Mouse (Mus musculus) limb, embryonic 14.5 days (tissue): Measurements from ENCODE around the gene Klf6. TPM values are rescaled to one million over a fixed set of nuclear protein-coding genes. Genes with fewer than 3 reads are reported as not detected.

ENCODE experiments used
- ATAC-seq: fragments of 200-750 bp; cut with Nextera tagmentation; 2 replicates; pipeline ENCODE4 v1.8.0; 2017; ENCODE audit warnings: low read depth, moderate number of reproducible peaks, moderate TSS enrichment; ENCODE audit not compliant: low FRiP score
- DNase-seq: peaks from one replicate; pipeline ENCODE4 v3.0.0-alpha.2; 2015; ENCODE audit warnings: low spot score
- H3K27ac ChIP-seq: fragments of 300-500 bp; sonication (generic); replicated peaks from 2 replicates; pipeline ENCODE4 v1.5.1; 2014; ENCODE audit warnings: low read depth, mild to moderate bottlenecking, low read length, moderate library complexity, mixed read lengths
- H3K27me3 ChIP-seq: fragments of 300-500 bp; sonication (generic); 2 replicates; pipeline ENCODE4 v1.6.1; 2014; ENCODE audit warnings: low read length, mixed read lengths; ENCODE audit not compliant: control insufficient read depth, insufficient read depth
- H3K36me3 ChIP-seq: fragments of 300-500 bp; sonication (generic); 2 replicates; pipeline ENCODE4 v1.6.1; 2014; ENCODE audit warnings: mild to moderate bottlenecking, low read length, moderate library complexity, mixed read lengths; ENCODE audit not compliant: control insufficient read depth, insufficient read depth
- H3K4me1 ChIP-seq: fragments of 300-500 bp; sonication (generic); 2 replicates; pipeline ENCODE4 v1.6.1; 2014; ENCODE audit warnings: antibody characterized with exemption, low read length, mixed read lengths; ENCODE audit not compliant: control insufficient read depth, insufficient read depth
- H3K4me2 ChIP-seq: fragments of 300-500 bp; sonication (generic); replicated peaks from 2 replicates; pipeline ENCODE4 v1.6.1; 2014; ENCODE audit warnings: low read depth, mild to moderate bottlenecking, low read length, moderate library complexity; ENCODE audit not compliant: severe bottlenecking
- H3K4me3 ChIP-seq: fragments of 300-500 bp; sonication (generic); replicated peaks from 2 replicates; pipeline ENCODE4 v1.5.1; 2014; ENCODE audit warnings: low read length
- H3K9ac ChIP-seq: fragments of 300-500 bp; sonication (generic); 2 replicates; pipeline ENCODE4 v1.6.1; 2014; ENCODE audit warnings: mild to moderate bottlenecking, low read depth, low read length, moderate library complexity; ENCODE audit not compliant: severe bottlenecking
- H3K9me3 ChIP-seq: fragments of 300-500 bp; sonication (generic); 2 replicates; pipeline ENCODE4 v1.6.1; 2016; ENCODE audit warnings: low read length; ENCODE audit not compliant: control insufficient read depth
- POLR2A ChIP-seq: fragments of 200-500 bp; IDR thresholded peaks from 2 replicates; pipeline ENCODE4 v1.8.0; 2012; ENCODE audit warnings: inconsistent platforms, mild to moderate bottlenecking, moderate library complexity, borderline replicate concordance; ENCODE audit not compliant: insufficient read depth, insufficient read length; ENCODE audit errors: extremely low read depth
- WGBS: fragments of 180-500 bp; shearing (Covaris S2); extraction: QIAGEN DNeasy Blood & Tissue Kit; methylation state at CpG from one replicate; pipeline ENCODE4 v1.1.7; 2014; 5-methylcytosine and 5-hydroxymethylcytosine counted together
- microRNA-seq: library from miRNA; unstranded; fragments of <30 nt; microRNA quantifications from one replicate; pipeline ENCODE4, GENCODE M21; 2016
- polyA plus RNA-seq, 2 experiments: library from polyadenylated mRNA; depleted of rRNA in 1 of 2; stranded (reverse) in 1 of 2; unstranded in 1 of 2; fragments of >200 nt; fragmentation: Nextera tagmentation in 1 of 2; extraction: Ambion mirVana in 1 of 2; gene quantifications; 2 replicates each; pipeline versions ENCODE4 v1.2.1 to v1.2.3; 2012 to 2014

Gene Klf6
- polyA plus RNA-seq, 2 experiments, result 24.7 to 79.1 TPM

DNA sequence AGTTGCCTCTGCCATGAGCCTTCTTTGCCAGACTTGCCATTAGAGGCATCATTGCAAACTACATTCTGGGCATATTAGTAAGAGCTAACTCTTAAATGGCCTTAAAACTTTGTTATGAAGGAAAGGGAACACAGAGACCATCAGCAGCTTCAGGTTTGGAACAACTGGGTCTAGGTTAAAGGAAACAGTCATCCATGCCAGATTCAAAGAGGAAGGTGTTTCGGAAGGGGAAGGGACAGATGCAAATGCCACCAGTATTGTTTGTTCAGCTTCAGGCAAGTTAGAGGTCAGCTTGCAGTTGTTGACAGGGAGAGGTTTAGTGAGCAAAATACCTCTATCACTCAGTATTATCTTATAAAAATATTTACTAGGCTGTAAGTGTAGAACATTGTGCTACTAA, 37.7 kb downstream of the Klf6 start:
- 100% methylated on average over 1 of the region's 1 CpGs for WGBS
- TF ChIP-seq POLR2A, result no peak

DNA sequence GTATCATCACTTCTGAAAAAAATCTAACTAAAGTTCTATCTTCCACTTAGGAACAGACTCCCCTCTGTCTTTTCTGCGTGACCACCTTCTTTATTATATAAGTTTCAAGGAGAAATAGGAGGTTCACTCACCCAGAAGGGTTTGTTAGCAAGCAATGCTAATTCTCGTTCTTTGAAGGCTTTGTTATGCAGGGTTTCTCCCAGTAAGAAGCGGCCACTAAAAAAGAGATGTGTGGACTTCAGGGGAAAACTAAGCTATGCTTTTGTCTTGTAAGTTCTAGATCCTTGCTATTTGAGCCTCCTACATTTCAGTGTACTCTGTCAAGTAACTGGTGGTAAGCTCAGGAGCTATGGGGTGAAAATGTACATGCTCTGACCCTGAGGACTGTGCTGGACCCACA, 38.4 kb downstream of the Klf6 start:
- H3K36me3 ChIP-seq, result no peaks in the 10 kb centered on the region
- no peak for TF ChIP-seq POLR2A
- H3K27me3 ChIP-seq, result no peaks in the 10 kb centered on the region
- 68% methylated on average over 3 of the region's 3 CpGs for WGBS
- H3K4me1 ChIP-seq, result no peaks in the 10 kb centered on the region
- no peak overlapping the region for H3K4me3 ChIP-seq
- no peak overlapping the region for H3K4me2 ChIP-seq
- H3K9me3 ChIP-seq, result no peaks in the 10 kb centered on the region
- no peak overlapping the region for H3K27ac ChIP-seq
- no peak for ATAC-seq
- no peak overlapping the region for H3K9ac ChIP-seq
- DNase-seq, result no peak

More for the DNA sequence above, 37.7 kb downstream of the Klf6 start:
- Histone ChIP-seq H3K36me3 (no peaks in the 10 kb centered on the region), H3K4me3 (no peak overlapping the region), H3K9me3 (no peaks in the 10 kb centered on the region), H3K9ac (no peak overlapping the region), H3K4me1 (no peaks in the 10 kb centered on the region), H3K27ac (no peak overlapping the region), H3K27me3 (no peaks in the 10 kb centered on the region), H3K4me2 (no peak overlapping the region)
- ATAC-seq (no peak), DNase-seq (no peak)

DNA sequence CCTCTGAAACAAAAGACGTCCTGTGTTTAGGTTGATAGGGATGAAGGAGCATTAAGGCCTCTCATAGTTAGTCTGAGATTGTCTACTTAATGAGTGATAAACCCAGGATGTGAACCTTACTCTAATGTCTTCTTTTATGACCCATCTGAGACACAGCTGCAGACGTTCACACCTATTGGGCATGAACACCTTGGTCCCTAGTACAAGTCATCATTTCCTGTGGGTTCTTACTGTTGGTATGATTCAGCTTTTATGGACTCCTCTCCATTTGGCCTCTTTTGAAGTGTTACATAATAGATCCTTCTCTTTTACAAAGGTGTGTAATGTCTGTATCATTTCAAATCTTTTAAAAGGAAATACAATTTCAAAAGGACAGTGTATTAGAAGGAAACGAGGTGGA, 51.9 kb downstream of the Klf6 start:
- TF ChIP-seq POLR2A, result no peak
- Histone ChIP-seq H3K4me1 (no peaks in the 10 kb centered on the region), H3K27me3 (no peaks in the 10 kb centered on the region), H3K36me3 (no peaks in the 10 kb centered on the region), H3K27ac (no peak overlapping the region), H3K4me3 (no peak overlapping the region), H3K4me2 (no peak overlapping the region), H3K9ac (no peak overlapping the region), H3K9me3 (no peaks in the 10 kb centered on the region)
- ATAC-seq, result no peak
- WGBS, result 56% methylated on average over 3 of the region's 3 CpGs
- DNase-seq, result no peak

DNA sequence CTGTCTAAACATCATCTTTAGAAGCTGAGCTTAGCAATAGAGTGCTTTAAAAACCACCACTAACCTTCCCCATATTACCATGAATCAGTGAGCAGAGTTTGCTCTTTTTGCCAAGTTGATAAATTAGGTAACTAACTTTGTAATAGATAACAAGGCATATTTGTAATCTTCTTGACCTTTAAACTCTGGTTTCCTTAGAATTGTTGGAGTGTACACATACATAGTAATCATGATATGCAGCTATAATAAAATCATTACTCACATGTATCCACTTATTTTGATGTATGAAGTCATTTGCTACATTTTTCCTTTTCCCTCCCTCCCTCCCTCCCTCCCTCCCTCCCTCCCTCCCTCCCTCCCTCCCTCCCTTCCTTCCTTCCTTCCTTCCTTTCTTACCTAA, 56.1 kb downstream of the Klf6 start:
- no peak overlapping the region for H3K27ac ChIP-seq
- no peaks in the 10 kb centered on the region for H3K4me1 ChIP-seq
- no peak for TF ChIP-seq POLR2A
- H3K9me3 ChIP-seq, result no peaks in the 10 kb centered on the region
- H3K4me2 ChIP-seq, result no peak overlapping the region
- no peak for ATAC-seq
- H3K4me3 ChIP-seq, result no peak overlapping the region
- H3K36me3 ChIP-seq, result no peaks in the 10 kb centered on the region
- no peak overlapping the region for H3K9ac ChIP-seq
- no peaks in the 10 kb centered on the region for H3K27me3 ChIP-seq
- DNase-seq, result no peak

DNA sequence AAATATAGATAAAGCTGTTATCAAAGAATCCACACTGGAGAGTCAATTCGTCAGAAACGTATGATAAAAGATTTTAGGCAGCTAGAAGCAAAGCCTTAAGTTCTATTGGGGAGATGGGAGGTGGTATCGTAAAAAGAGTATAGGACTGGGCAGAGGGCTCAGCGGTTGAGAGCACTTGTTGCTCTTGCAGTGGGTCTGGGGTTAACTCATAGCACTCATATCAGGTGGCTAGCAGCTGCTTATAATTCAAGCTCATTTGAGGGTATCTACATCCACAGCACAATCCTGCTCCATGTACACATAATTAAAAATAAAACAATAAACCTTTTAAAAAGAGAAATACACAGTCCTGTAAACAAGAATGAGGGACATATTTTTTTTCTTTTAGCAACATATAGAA, 58.7 kb downstream of the Klf6 start:
- Histone ChIP-seq H3K4me3 (no peak overlapping the region), H3K9me3 (no peaks in the 10 kb centered on the region), H3K4me2 (no peak overlapping the region), H3K9ac (no peak overlapping the region), H3K27me3 (no peaks in the 10 kb centered on the region), H3K4me1 (no peaks in the 10 kb centered on the region), H3K27ac (no peak overlapping the region), H3K36me3 (no peaks in the 10 kb centered on the region)
- ATAC-seq (no peak), DNase-seq (no peak)
- TF ChIP-seq POLR2A, result no peak
- WGBS, result 78% methylated on average over 4 of the region's 4 CpGs

Small RNAs within 50 kb of the gene (microRNA-seq; reads per million reads assigned to microRNA genes)
- not detected for gene Gm26043
